Mouse (Mus musculus) heart, postnatal 0 days (tissue): ENCODE results near the gene Gm47995.
"Not testable (repeated sequence)": the region's sequence is repeated elsewhere in the genome, so short reads cannot be mapped to it uniquely, and the experiment has no call there.

ENCODE experiments used
- CTCF ChIP-seq: IDR thresholded peaks from 2 replicates; pipeline ENCODE4 v1.5.1; 2016; ENCODE audit warnings: antibody characterized with exemption, control low read depth, low read depth
- EP300 ChIP-seq: IDR thresholded peaks from 2 replicates; pipeline ENCODE4 v1.6.1; 2016; ENCODE audit warnings: antibody characterized with exemption, low read depth

- not testable (repeated sequence) for TF ChIP-seq EP300, CTCF
Observed at GRCm38 (mm10) chr1:151200620-151201019, 2.4 kb downstream of the Gm47995 start.
